Mouse (Mus musculus) myocyte (in vitro differentiated cells): ENCODE data around the gene Cmtm6. TPM values are rescaled to one million over a fixed set of nuclear protein-coding genes. Genes with fewer than 3 reads are reported as not detected.

Experiments
- H3K27me3 ChIP-seq: one replicate; pipeline ENCODE4 v1.6.1; 2011; ENCODE audit not compliant: control insufficient read depth, insufficient read depth, insufficient read length
- H3K36me3 ChIP-seq: one replicate; pipeline ENCODE4 v1.6.1; 2011; ENCODE audit not compliant: control insufficient read depth, insufficient read depth
- H3K4me2 ChIP-seq: one replicate; pipeline ENCODE4 v1.6.1; 2011; ENCODE audit warnings: low read depth, control low read depth
- H3K4me3 ChIP-seq: one replicate; pipeline ENCODE4 v1.5.1; 2011; ENCODE audit warnings: mild to moderate bottlenecking, control low read depth, moderate library complexity
- H3K79me2 ChIP-seq: one replicate; pipeline ENCODE4 v1.6.1; 2011; ENCODE audit not compliant: control insufficient read depth, insufficient read depth
- H3ac ChIP-seq: one replicate; pipeline ENCODE4 v1.6.1; 2011; ENCODE audit not compliant: control insufficient read depth, insufficient read length
- CEBPB ChIP-seq: IDR thresholded peaks from 2 replicates; pipeline ENCODE4 v1.6.1; 2011; ENCODE audit warnings: mild to moderate bottlenecking, moderate library complexity; ENCODE audit not compliant: poor library complexity, insufficient read depth, severe bottlenecking
- E2F4 ChIP-seq: IDR thresholded peaks from one replicate; pipeline ENCODE4 v1.6.1; 2011; ENCODE audit warnings: mild to moderate bottlenecking, control low read depth, moderate library complexity; ENCODE audit not compliant: insufficient read depth
- MAX ChIP-seq: IDR thresholded peaks from one replicate; pipeline ENCODE4 v1.6.1; 2011; ENCODE audit warnings: low read depth, mild to moderate bottlenecking, control low read depth
- MYOD1 ChIP-seq, 3 experiments: IDR thresholded peaks; one replicate each; pipeline ENCODE4 v1.6.1; 2011; ENCODE audit warnings: control low read depth in 2 of 3, low read depth in 2 of 3, mild to moderate bottlenecking in 2 of 3, moderate library complexity in 1 of 3; ENCODE audit not compliant: insufficient read length in 2 of 3, control insufficient read depth in 1 of 3
- MYOG ChIP-seq, 3 experiments: IDR thresholded peaks; one replicate each; pipeline ENCODE4 v1.6.1; 2011; ENCODE audit warnings: control low read depth in 2 of 3, low read depth in 2 of 3, mild to moderate bottlenecking in 2 of 3; ENCODE audit not compliant: insufficient read length in 2 of 3, control insufficient read depth in 1 of 3, insufficient read depth in 1 of 3
- POLR2A ChIP-seq: IDR thresholded peaks from one replicate; pipeline ENCODE4 v1.6.1; 2011; ENCODE audit warnings: low read depth, mild to moderate bottlenecking, control low read depth, moderate library complexity; ENCODE audit not compliant: insufficient read length
- POLR2AphosphoS2 ChIP-seq: IDR thresholded peaks from one replicate; pipeline ENCODE4 v1.6.1; 2011; ENCODE audit warnings: low read depth, control low read depth; ENCODE audit not compliant: insufficient read length
- REST ChIP-seq: IDR thresholded peaks from one replicate; pipeline ENCODE4 v1.6.1; 2011; ENCODE audit warnings: mild to moderate bottlenecking, control low read depth, moderate library complexity; ENCODE audit not compliant: insufficient read depth, insufficient read length
- SRF ChIP-seq: IDR thresholded peaks from one replicate; pipeline ENCODE4 v1.6.1; 2011; ENCODE audit warnings: low read depth; ENCODE audit not compliant: control insufficient read depth, insufficient read length
- TCF12 ChIP-seq: IDR thresholded peaks from one replicate; pipeline ENCODE4 v1.6.1; 2011; ENCODE audit warnings: mild to moderate bottlenecking, control low read depth; ENCODE audit not compliant: poor library complexity, insufficient read depth, severe bottlenecking
- TCF3 ChIP-seq: IDR thresholded peaks from one replicate; pipeline ENCODE4 v1.6.1; 2011; ENCODE audit warnings: low read depth, control low read depth; ENCODE audit not compliant: insufficient read length
- USF1 ChIP-seq: IDR thresholded peaks from one replicate; pipeline ENCODE4 v1.6.1; 2011; ENCODE audit warnings: low read depth, mild to moderate bottlenecking, control low read depth, moderate library complexity
- polyA plus RNA-seq: library from polyadenylated mRNA; unstranded; fragments of >200 nt; fragmentation: generic; extraction: Trizol; gene quantifications from one replicate; pipeline ENCODE4 v1.2.1, GENCODE M21; 2012; ENCODE audit warnings: missing spikeins

The Cmtm6 gene
- polyA plus RNA-seq, 1 experiment: 14.3 TPM

- no peaks in the 10 kb centered on the region for H3K79me2 ChIP-seq
- H3ac ChIP-seq: no peak overlapping the region
- no peaks in the 10 kb centered on the region for H3K27me3 ChIP-seq
- H3K4me3 ChIP-seq: no peak overlapping the region
- TF ChIP-seq TCF12: no peak
- TF ChIP-seq MYOG (IDR thresholded peaks at IDR 0.05; ENCODE audit: control insufficient read depth in 1 of 3, insufficient read depth in 1 of 3, insufficient read length in 2 of 3, low read depth in 2 of 3): peak in 1 of 3 experiments; percentile 31
- peak in 1 of 3 experiments; percentile 21 for TF ChIP-seq MYOD1 (IDR thresholded peaks at IDR 0.05; ENCODE audit: control insufficient read depth in 1 of 3, insufficient read length in 2 of 3, low read depth in 2 of 3)
- no peak overlapping the region for H3K4me2 ChIP-seq
- no peaks in the 10 kb centered on the region for H3K36me3 ChIP-seq
Observed at GRCm38 (mm10) chr9:114775272-114775671, 44.4 kb downstream of the Cmtm6 start.

- H3K79me2 ChIP-seq: no peaks in the 10 kb centered on the region
- H3K36me3 ChIP-seq: no peaks in the 10 kb centered on the region
- no peak overlapping the region for H3K4me2 ChIP-seq
- TF ChIP-seq TCF12: no peak
- no peak for TF ChIP-seq MYOD1 (IDR thresholded peaks at IDR 0.05; ENCODE audit: control insufficient read depth in 1 of 3, insufficient read length in 2 of 3, low read depth in 2 of 3)
- TF ChIP-seq SRF: no peak
- no peak for TF ChIP-seq CEBPB
- no peak for TF ChIP-seq POLR2A
- no peak for TF ChIP-seq TCF3
- TF ChIP-seq USF1: no peak
- TF ChIP-seq POLR2AphosphoS2: no peak
- H3K27me3 ChIP-seq: no peaks in the 10 kb centered on the region
- no peak overlapping the region for H3ac ChIP-seq
- no peak overlapping the region for H3K4me3 ChIP-seq
Observed at GRCm38 (mm10) chr9:114776361-114776760, 45.4 kb downstream of the Cmtm6 start.

GRCm38 (mm10) chr9:114777178-114778046 is 46.5 kb downstream of the Cmtm6 start:
- H3K4me3 ChIP-seq: no peak overlapping the region
- H3K27me3 ChIP-seq: no peaks in the 10 kb centered on the region
- no peaks in the 10 kb centered on the region for H3K36me3 ChIP-seq
- TF ChIP-seq E2F4 (no peak), CEBPB (no peak), POLR2A (no peak)
- H3K4me2 ChIP-seq: no peak overlapping the region
- no peak overlapping the region for H3ac ChIP-seq
- no peaks in the 10 kb centered on the region for H3K79me2 ChIP-seq

GRCm38 (mm10) chr9:114778047-114778390 is 47.1 kb downstream of the Cmtm6 start:
- Histone ChIP-seq H3K79me2 (no peaks in the 10 kb centered on the region), H3K27me3 (no peaks in the 10 kb centered on the region), H3K36me3 (no peaks in the 10 kb centered on the region), H3K4me2 (no peak overlapping the region), H3K4me3 (no peak overlapping the region), H3ac (no peak overlapping the region)
- TF ChIP-seq USF1 (no peak), POLR2A (no peak), E2F4 (no peak), MYOD1 (IDR thresholded peaks at IDR 0.05; ENCODE audit: control insufficient read depth in 1 of 3, insufficient read length in 2 of 3, low read depth in 2 of 3) (no peak), REST (no peak), TCF12 (no peak), SRF (no peak), MAX (no peak), MYOG (IDR thresholded peaks at IDR 0.05; ENCODE audit: control insufficient read depth in 1 of 3, insufficient read depth in 1 of 3, insufficient read length in 2 of 3, low read depth in 2 of 3) (no peak), CEBPB (no peak), TCF3 (no peak), POLR2AphosphoS2 (no peak)

- no peaks in the 10 kb centered on the region for H3K27me3 ChIP-seq
- no peak overlapping the region for H3K4me2 ChIP-seq
- H3K79me2 ChIP-seq: no peaks in the 10 kb centered on the region
- H3K36me3 ChIP-seq: no peaks in the 10 kb centered on the region
- TF ChIP-seq TCF3 (no peak), TCF12 (no peak), CEBPB (no peak)
- no peak overlapping the region for H3ac ChIP-seq
- H3K4me3 ChIP-seq: no peak overlapping the region
Observed at GRCm38 (mm10) chr9:114778877-114779276, 48.0 kb downstream of the Cmtm6 start.
